Mouse (Mus musculus) C2C12 (cell line): ENCODE measurements at regions not wholly inside any gene's neighbourhood (a gene's known extent, or its start where the extent isn't known, plus 50 kb on each side); places are given as distances from the start of the nearest gene placed in this dataset.

Experiments
- H3K27me3 ChIP-seq: one replicate; pipeline ENCODE4 v1.6.1; 2011; ENCODE audit not compliant: control insufficient read depth, insufficient read depth, insufficient read length
- H3K36me3 ChIP-seq: one replicate; pipeline ENCODE4 v1.6.1; 2011; ENCODE audit not compliant: control insufficient read depth, insufficient read depth
- H3K4me3 ChIP-seq: one replicate; pipeline ENCODE4 v1.5.1; 2011; ENCODE audit warnings: mild to moderate bottlenecking, control low read depth; ENCODE audit not compliant: poor library complexity, insufficient read depth, severe bottlenecking
- H3K79me2 ChIP-seq: one replicate; pipeline ENCODE4 v1.6.1; 2011; ENCODE audit not compliant: control insufficient read depth, insufficient read depth
- H3K79me3 ChIP-seq: one replicate; pipeline ENCODE4 v1.6.1; 2011; ENCODE audit warnings: low read depth, control low read depth
- H3ac ChIP-seq: one replicate; pipeline ENCODE3; 2011; ENCODE audit warnings: low read depth; ENCODE audit not compliant: control insufficient read depth, insufficient read length
- CEBPB ChIP-seq: IDR thresholded peaks from one replicate; pipeline ENCODE4 v1.6.1; 2011; ENCODE audit warnings: low read depth, mild to moderate bottlenecking, control low read depth, moderate library complexity
- CTCF ChIP-seq: IDR thresholded peaks from one replicate; pipeline ENCODE4 v1.5.1; 2011; ENCODE audit not compliant: control insufficient read depth, insufficient read depth, insufficient read length
- FOSL1 ChIP-seq: IDR thresholded peaks from one replicate; pipeline ENCODE4 v1.8.0; 2011; ENCODE audit warnings: mild to moderate bottlenecking, low read length; ENCODE audit not compliant: poor library complexity, insufficient read depth, severe bottlenecking
- MAX ChIP-seq: IDR thresholded peaks from one replicate; pipeline ENCODE4 v1.6.1; 2011; ENCODE audit warnings: mild to moderate bottlenecking, control low read depth
- MYOD1 ChIP-seq: IDR thresholded peaks from one replicate; pipeline ENCODE4 v1.6.1; 2011; ENCODE audit warnings: low read depth; ENCODE audit not compliant: control insufficient read depth, insufficient read length
- MYOG ChIP-seq: IDR thresholded peaks from one replicate; pipeline ENCODE4 v1.6.1; 2011; ENCODE audit not compliant: control insufficient read depth, insufficient read length; ENCODE audit errors: extremely low read depth
- USF1 ChIP-seq: IDR thresholded peaks from one replicate; pipeline ENCODE4 v1.6.1; 2011; ENCODE audit warnings: low read depth, mild to moderate bottlenecking, control low read depth, moderate library complexity

DNA sequence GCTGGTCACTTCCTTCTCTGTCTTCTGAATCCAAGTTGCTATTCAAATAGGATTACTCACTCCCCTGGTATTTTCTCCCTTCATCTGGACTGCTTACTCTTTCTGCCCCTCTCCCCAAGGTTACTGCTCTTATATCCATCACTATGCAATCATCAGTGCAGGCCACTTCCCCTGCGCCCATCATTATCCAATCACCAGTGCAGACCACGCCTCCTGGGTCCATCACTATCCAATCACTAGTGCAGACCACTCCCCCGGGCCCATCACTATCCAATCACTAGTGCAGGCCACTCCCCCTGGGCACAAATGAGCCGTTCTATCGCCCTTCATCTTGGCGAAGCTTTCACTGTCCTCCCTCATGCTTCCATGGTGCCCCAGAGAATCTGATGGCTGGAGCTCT lies 191.1 kb upstream of the Gm21798 start:
- Histone ChIP-seq H3K27me3 (no peaks in the 10 kb centered on the region), H3K79me3 (no peaks in the 10 kb centered on the region), H3ac (no peak overlapping the region), H3K4me3 (no peak overlapping the region), H3K36me3 (no peaks in the 10 kb centered on the region), H3K79me2 (no peaks in the 10 kb centered on the region)
- TF ChIP-seq CTCF (no peak), MYOG (no peak), USF1 (no peak), CEBPB (no peak), MAX (no peak), MYOD1 (no peak)

DNA sequence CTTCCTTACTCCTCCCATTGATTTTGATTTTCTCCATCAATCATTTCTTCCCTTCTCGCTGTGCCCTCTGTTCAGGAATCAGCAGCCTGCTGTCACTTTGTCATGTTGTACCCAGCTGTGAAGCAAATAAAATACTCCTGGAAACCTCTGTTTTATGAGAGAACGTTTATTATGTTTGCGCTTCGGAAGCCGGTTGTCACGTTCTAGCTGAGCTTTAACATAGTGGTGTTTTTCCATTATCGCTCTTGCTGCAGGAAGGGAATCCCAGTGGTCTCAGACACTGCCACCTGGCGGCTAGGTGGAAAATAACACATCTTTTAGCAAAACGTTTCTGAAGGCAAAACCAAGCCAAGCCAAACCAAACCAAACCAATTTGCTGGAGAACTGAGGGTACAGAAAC lies 190.2 kb upstream of the Gm21798 start:
- H3K36me3 ChIP-seq = no peaks in the 10 kb centered on the region
- no peaks in the 10 kb centered on the region for H3K79me2 ChIP-seq
- H3K79me3 ChIP-seq = no peaks in the 10 kb centered on the region
- no peak overlapping the region for H3ac ChIP-seq
- TF ChIP-seq USF1 = no peak
- TF ChIP-seq MYOG = no peak
- TF ChIP-seq CEBPB = no peak
- TF ChIP-seq MAX = no peak
- TF ChIP-seq CTCF = no peak
- no peak for TF ChIP-seq FOSL1
- no peak for TF ChIP-seq MYOD1
- no peaks in the 10 kb centered on the region for H3K27me3 ChIP-seq
- H3K4me3 ChIP-seq = no peak overlapping the region
